Mouse (Mus musculus): ENCODE data around the gene Emx1.

DNA sequence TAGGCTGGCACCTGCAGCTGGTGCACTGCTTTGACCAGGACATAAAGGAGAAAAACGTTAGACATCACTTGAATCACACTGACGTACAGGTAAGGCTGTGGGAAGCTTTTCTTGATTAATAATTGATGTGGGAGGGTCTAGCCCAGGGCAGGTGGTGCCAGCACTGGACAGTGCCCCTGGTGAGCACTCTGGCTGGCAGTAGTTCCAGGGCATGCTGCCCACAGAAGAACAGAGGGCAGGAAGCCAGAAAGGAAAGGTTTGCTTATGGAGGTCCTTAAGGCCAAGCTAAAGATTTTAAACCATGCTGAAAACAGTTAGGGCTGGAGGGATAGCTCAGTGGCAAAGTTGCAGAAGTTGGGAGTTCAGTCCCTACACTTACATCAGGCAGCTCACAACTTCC, 7.2 kb upstream of the Emx1 start:
- no peak for TF ChIP-seq POLR2A (IDR thresholded peaks at IDR 0.05; ENCODE audit: control insufficient read depth, low read depth, low read length)
- TF ChIP-seq CTCF (IDR thresholded peaks at IDR 0.05; ENCODE audit: control insufficient read depth, insufficient read depth, insufficient replicate concordance, low read depth, low read length), result no peak
